Mouse (Mus musculus): ENCODE measurements around the gene 2410137M14Rik.
A peak's percentile ranks its signal among the peaks of the same experiment; 100 is the strongest.

DNA sequence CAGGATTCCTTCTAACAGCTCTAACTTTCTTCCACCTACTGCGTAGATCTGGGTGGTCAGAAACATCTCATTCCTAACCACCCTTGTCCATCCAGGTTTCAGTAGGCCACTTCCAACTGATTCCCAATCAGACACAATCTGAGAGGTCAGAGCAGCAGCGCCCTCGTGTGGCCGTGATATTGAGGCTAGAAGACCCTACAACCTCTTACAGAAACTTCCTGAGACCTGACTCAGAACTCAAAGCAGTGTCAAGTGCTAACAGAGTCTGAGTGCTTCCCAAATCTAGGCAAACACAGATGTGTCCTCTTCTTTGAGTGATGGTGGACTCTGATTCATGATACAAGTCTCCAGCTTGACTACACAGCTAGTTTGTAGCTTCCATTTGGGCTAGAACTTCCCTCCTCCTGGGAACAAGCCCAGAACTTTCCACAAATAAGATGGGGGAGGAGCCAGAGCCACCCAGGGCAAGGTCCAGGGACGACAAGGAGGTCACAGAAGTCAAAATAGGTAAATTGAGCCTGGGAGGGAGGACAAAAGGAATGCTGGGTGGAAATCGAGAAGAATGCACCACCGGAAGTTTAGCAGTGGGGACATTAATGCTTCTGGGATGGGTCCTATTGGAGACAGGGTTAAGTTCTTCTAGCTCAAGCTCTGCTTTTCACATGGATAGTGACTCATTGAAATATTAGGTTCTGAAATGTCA, 16.1 kb upstream of the 2410137M14Rik start:
- TF ChIP-seq CTCF (IDR thresholded peaks at IDR 0.05; ENCODE audit: borderline replicate concordance, insufficient read depth, low read length) (peak; percentile 79; the same call in 1 of the 2 replicates), POLR2A (IDR thresholded peaks at IDR 0.05; ENCODE audit: low read depth, low read length) (no peak)
